Mouse (Mus musculus): ENCODE measurements around the gene Lsamp.

Gene Lsamp

DNA sequence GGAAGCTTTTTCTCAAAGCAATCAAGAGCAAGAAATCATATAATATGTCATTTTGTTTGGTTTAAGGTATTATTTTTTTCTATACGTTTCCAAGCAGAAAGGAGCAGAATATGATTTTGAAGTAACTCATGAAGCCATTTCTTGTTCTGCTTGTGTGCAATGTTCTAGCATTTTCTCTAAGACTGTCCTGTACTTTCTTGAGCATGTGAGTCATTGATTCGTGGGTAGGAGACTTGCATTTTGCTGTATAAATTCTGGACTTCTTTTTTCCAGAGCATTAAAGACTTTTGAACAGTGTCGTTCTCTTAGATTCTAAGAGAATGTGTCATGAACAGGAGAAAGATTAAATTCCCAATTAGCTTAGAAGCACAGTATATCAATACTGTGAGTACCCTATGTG, 1118.6 kb downstream of the Lsamp start:
- in situ Hi-C loops (cut with MboI; ENCODE audit: unreplicated experiment in 2 of 2): no loop called here

DNA sequence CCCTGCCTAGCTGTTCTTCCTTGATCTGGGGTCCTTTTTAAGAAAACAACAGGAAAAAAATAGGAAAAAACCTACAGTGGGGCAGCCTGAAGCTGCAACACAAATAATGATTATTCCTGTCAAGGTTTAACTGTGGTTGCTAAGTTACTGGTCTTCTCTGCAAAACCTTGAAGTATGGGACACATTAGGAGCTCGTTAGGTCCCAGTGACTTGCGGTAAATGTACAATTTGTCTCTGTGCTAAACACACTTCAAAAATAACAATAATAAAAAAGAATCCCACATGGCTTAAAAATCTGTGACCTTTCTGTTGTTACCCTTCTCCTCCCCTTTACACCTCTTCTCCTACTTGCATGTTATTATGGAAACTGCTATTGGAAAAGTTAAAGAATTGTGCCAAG, 1140.2 kb downstream of the Lsamp start:
- in situ Hi-C loops (cut with MboI; ENCODE audit: unreplicated experiment in 2 of 2): loop anchor here in 1 of 2 experiments (10.0 kb wide), 2 partner anchors 150 to 390 kb away; no protein-coding TSS in a partner anchor

DNA sequence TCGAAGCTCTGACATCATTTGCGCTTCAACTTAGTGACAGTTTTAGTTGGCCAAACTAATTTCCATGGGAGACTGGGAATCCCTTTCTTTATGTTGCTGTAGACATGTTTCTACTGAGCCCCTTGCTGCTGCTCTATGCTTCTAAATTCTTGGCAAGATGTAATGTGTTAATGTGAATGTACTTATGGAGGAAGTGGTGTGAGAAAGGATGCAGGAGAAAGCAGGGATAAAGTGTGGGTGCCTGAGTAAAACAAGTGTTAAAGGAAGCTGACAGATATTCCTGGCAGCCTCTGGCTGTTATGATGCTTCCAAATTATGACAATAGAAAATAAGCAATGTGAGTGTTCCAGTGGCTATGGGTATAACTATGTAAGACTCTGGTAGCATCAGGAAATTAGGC, 1140.9 kb downstream of the Lsamp start:
- in situ Hi-C loops (cut with MboI; ENCODE audit: unreplicated experiment in 2 of 2): loop anchor here in 1 of 2 experiments (5.0 to 25.0 kb wide), 5 partner anchors 150 to 1813 kb away; no protein-coding TSS in a partner anchor

DNA sequence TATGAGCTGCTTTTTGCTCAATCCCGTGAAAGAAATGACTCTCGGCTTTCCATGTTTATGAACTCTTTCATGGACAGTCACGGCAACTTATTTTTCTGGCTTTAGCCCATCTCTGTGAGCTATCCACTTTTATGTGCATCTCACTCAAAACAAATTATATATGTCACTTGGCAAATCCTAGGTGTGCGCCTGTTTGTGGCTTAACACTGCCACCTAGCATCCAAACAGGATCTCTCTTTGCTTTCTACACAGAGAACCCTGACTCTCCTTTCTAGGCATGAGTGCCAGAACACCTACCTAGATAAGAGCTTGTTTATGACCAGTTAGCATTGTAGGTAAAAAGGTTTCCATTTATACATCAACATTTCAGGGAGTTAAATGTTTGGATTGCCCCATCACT, 1146.9 kb downstream of the Lsamp start:
- in situ Hi-C loops (cut with MboI; ENCODE audit: unreplicated experiment in 2 of 2): loop anchor here in 1 of 2 experiments (5.0 to 25.0 kb wide), 2 partner anchors 859 to 1819 kb away; no protein-coding TSS in a partner anchor

DNA sequence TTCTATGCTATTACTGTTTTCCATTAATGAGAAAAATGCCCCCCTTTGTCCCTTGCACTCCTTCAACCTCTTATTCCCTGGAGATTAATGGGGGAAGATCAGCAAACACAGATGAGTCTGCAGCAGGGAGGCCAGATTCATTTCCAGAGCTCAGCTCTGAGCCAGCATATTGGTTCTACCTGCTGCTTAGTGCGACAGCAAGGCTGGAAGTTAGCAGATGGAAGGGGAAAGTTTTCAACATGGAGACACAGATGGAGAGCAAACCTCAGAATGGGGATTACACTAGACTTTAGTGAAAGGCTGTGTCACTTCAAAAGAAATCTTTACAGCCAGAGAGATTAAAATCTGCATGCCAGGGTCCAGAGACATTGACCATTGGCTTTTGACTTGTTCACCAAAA, 1188.7 kb downstream of the Lsamp start:
- in situ Hi-C loops (cut with MboI; ENCODE audit: unreplicated experiment in 2 of 2): loop anchor here in 1 of 2 experiments (5.0 kb wide), 1 partner anchor 49 kb away; no protein-coding TSS in a partner anchor

DNA sequence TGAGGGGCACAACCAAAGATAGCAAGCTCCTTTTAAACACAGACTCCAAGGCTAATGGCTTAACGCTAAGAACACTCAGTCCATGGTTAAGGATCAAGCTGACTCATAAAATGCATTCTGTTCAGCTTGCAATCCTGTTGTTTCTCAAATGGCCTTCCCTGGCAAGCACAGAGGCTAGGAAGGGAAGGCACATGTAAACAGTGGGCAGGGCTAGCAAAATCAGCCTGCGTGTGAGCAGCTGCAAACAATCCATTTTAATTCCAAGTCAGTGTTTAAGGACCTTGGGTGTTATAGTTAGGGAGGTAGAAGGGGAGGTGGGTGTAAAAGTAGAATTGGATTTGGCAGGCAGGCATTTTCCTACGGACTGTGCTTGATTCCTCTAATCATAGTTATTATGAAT, 1195.4 kb downstream of the Lsamp start:
- in situ Hi-C loops (cut with MboI; ENCODE audit: unreplicated experiment in 2 of 2): no loop called here

DNA sequence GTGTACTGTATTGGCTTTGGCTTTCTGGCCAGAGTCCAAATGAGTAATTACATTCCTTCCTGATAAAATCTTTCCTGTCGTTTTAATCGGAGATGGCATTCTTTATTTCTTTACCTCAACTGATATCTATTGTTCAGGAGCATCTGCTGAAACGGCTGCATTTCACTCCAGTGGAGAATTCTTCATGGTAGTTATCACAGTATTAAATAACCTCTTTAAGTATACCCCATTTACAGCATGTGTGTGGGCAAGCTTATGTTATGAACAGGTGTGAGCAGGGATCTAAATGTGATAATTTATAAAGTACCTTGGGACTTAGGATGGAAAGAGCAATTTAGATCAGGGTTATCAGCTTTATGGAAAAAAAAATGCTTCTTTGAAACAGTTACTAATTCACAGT, 1196.7 kb downstream of the Lsamp start:
- in situ Hi-C loops (cut with MboI; ENCODE audit: unreplicated experiment in 2 of 2): no loop called here

DNA sequence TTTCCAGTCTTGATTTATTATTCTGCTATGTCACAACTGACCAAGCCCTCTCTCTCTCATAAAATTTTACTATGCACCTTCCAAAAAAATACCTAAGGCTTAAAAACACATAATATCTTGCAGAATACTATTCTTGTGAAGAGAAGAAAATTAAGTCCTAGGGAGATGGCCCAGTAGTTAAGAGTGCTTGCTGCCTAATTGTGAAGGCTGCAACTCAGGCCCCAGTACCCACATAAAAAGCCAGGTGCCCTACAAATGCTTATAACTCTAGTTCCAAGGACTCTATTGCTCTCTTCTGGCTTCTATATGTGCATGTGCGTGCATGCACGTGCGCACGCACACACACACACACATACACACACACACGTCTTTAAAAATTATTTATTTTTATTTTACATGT, 1225.9 kb downstream of the Lsamp start:
- in situ Hi-C loops (cut with MboI; ENCODE audit: unreplicated experiment in 2 of 2): no loop called here

DNA sequence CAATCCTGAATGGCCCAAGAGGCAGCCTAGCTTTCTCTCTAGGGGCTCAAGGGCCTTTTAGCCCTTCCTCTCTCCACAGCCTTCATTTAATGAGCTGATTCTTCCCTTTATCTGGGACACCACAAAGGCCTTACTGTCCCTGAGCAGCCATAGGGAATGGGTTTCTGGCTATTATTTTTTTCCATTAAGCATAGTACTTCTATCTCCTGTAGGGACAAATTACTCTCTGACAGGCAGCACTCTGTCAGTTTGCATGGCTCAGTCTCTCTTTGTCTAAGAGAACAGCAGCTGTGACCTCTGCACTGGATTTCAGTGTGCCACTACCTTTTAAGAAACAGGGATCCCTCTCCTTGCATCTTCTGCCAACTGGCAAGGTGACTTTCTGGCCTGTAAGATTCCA, 1251.7 kb downstream of the Lsamp start:
- in situ Hi-C loops (cut with MboI; ENCODE audit: unreplicated experiment in 2 of 2): loop anchor here (25.0 kb wide), 2 partner anchors 499 to 1924 kb away; no protein-coding TSS in a partner anchor

DNA sequence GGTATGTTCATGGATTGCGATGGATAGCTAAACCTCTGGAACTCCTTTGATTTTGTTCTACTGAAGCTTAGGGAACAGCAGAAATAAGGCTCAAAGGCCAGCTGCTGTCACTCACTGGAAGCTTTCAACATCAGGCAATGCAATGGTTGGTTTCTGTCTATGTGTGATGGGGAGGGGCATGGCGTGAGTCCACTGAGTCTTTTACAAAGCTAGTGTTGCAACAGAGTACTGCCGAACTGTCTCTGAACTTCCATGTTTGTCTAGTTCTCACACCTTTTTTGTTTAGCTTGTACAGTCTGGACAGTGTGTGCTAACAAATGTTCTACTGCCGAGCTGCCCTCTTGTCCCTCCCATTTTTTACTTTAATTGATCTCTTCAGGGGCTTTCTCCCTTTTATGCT, 1258.7 kb downstream of the Lsamp start:
- in situ Hi-C loops (cut with MboI; ENCODE audit: unreplicated experiment in 2 of 2): loop anchor here (5.0 to 25.0 kb wide), 4 partner anchors 506 to 1931 kb away; no protein-coding TSS in a partner anchor

DNA sequence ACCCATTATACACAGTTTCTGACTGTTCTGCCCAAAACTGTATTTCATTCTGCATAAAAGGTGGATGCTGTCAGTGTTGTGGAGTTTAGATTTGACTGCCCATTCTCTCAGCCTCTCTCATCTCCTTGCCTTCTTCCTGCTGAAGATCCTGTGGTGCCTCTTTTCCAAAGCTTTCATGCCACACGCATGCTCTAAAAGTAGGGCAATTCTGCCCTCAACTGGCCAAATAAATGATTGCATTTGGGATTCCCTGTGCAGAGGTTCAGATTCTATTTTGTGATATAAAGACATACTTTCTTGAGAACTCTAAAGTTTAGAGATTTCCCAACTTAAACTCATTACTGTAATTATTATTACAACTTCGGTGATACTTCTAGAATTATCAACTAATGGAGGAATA, 1260.5 kb downstream of the Lsamp start:
- in situ Hi-C loops (cut with MboI; ENCODE audit: unreplicated experiment in 2 of 2): loop anchor here (5.0 to 25.0 kb wide), 5 partner anchors 507 to 1932 kb away; no protein-coding TSS in a partner anchor

DNA sequence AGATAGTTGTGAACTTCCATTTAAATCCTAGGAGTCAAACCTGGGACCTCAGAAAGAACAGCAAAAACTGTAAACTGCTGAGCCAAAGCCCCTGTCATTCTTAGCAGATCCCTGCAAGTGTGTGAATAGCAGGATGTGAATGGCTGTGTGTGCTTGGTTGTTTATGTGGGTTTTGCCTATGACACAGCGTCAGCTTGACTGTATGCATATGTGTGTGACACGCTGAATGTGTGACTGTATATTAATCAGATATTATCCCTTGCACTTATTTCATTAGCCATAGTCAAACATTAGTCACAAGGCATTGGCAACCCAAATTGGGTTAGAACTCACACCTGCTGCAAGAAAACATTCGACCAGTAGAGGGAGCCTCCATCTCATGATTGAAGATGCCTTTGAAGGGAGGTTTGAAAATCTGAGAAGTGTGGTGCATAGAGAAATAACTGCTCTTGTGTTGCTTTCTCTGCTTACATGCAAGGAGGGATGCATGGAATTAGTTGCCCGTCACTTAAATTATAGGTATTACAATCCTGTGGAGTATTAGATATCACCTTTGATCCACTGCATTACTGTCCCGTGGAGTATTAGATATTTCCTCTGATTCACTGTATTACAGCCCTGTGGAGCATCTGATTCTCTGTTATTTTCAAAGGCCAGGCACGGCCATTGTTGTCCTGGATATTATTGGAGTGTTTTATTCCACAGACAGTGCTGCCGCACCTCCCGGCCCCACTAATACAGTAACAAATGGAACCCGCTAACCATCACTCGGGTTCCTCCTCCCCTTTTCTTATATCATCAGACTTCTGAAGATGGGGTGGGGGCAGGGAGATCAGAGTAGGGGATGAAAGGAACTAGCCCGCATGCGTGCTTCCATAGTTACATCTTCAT, 1274.2 kb downstream of the Lsamp start:
- in situ Hi-C loops (cut with MboI; ENCODE audit: unreplicated experiment in 2 of 2): loop anchor here (10.0 to 25.0 kb wide), 2 partner anchors 579 to 794 kb away; no protein-coding TSS in a partner anchor

DNA sequence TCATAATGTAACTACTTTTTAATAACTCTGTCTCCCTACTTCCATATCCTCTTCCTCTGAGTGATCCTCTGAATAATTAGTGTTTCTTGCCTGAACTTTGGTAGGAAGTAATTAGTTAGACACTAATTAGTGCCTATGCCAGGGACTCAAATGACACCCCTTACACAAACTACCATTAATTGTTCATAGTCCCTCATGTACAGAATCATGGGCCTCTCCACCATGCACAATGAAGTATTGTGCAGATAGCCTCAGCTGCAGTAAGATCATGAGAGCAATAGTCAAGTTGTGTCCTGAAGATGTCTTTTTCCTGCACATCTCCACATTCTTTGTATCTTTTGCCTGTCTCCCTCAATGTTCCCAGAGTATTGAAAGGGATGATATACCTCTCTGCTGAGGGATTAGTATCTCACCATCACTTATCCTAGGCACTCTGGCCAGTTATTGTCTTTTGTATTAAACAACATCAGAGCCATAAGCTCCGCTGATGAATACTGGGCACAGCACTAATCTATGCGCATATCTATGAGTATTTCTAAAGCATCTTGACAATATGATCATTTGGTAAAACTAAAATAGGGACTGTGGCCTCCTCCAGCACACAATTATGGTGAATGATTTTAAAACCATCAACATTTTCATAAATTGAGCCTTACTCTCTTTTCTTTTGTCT, 1292.0 kb downstream of the Lsamp start:
- in situ Hi-C loops (cut with MboI; ENCODE audit: unreplicated experiment in 2 of 2): no loop called here

DNA sequence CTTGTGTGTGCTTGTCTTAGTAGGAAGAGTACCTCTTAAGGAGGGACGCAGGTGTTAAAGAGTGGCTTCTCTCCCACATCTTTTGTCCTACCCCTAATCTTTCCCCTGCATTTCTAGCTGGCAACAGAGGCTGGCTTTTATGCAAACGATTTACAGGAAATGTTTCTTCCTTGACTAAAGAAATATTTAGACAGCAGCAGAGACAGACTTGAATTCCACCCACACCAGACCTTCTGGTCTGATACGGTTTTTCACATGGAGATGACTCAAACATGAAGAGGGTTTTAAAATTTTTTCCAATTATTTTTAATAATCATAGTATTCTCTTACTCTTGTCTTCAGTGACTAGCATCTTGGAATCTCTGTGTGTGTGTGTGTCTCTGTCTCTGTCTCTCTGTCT, 1333.8 kb downstream of the Lsamp start:
- in situ Hi-C loops (cut with MboI; ENCODE audit: unreplicated experiment in 2 of 2): no loop called here

DNA sequence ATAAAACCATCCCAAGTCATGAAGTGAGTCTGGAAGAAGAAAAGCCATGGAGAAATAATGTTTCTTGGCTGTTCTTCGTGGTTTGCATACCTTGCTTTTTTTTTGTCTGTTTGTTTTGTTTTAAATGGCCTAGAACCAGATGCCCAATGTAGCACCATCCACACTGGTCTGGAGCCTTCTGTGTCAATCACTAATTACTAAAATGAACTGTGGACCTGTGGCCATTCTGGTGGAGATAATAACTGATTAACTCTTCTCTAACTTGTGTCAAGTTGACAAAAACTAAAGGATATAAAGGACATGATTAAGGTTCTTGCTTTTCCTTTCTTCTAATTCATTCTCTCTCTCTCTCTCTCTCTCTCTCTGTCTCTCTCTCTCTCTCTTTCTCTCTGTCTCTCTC, 1359.3 kb downstream of the Lsamp start:
- in situ Hi-C loops (cut with MboI; ENCODE audit: unreplicated experiment in 2 of 2): no loop called here

DNA sequence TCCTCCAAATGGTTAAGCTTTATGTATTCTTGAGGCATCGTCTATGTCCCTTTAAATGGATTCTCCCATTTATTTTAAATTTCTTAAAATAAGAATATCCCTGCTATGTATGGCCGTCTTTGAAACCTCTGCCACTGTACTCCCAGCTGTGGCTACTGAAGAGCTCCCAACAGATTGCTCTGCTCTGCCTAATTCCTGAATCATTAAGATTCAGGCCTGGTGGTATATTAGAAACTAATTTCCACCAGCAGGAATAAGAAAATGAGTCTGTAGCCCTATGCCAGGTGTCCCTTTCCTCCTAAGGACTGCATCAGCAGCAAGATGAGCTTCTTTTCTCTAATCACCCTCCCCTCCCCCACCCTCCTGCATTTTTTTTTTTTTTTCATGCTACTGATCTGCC, 1381.0 kb downstream of the Lsamp start:
- in situ Hi-C loops (cut with MboI; ENCODE audit: unreplicated experiment in 2 of 2): no loop called here

DNA sequence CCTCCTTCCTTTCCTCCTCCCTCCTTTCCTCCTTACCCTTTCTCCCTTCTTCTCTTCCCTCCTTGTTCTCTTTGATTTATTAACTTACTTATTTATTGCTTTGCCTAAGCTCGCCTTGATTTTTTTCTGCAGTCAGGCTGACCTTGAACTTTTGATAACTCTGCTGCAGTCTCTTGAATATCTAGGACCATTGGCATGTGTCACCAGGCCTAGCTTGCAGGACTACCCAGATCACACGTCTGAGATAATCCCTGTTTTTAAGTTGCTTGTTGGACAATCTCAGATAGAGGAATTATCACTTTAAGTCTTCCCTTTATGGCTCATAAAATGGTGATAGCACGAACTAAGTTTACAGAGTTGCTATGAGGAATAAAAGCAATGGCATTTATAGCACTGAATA, 1399.5 kb downstream of the Lsamp start:
- in situ Hi-C loops (cut with MboI; ENCODE audit: unreplicated experiment in 2 of 2): no loop called here

DNA sequence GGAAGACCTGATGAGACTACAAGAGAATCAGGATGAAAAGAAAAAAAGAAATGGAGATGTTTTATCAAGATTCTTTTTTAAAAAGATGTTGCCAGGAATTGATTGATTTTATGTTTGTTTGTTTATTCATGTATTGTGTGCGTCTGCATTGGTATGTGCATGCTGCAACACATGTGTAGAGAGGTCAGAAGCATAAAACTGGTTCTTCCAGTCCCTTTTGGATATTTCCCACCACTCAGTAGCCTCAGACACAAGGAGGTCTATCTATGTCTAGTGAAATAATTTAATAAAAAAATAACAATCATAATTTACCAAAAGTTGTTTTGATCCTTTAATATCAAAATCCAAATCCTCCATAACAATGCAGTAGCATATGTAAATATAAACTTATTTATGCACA, 1400.1 kb downstream of the Lsamp start:
- in situ Hi-C loops (cut with MboI; ENCODE audit: unreplicated experiment in 2 of 2): no loop called here

DNA sequence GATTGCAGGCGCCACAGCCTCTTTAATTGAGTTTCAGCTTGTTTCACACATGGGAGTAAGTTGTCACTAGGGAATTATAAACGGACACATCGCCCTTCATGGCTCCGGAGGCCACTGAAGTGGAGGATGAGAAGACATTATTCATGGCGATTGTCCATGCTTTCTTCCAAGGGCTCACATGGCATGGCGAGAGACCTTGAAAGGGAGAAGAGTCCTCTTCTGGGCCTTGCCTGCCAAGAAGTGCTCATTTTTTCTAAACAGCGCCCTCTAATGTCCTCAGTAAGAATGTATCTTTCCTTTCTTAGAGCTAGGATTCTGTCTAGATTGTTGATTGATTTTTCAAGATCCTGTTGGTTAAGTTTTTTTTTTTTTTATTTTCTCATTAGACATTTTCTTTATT, 1424.7 kb downstream of the Lsamp start:
- in situ Hi-C loops (cut with MboI; ENCODE audit: unreplicated experiment in 2 of 2): no loop called here

DNA sequence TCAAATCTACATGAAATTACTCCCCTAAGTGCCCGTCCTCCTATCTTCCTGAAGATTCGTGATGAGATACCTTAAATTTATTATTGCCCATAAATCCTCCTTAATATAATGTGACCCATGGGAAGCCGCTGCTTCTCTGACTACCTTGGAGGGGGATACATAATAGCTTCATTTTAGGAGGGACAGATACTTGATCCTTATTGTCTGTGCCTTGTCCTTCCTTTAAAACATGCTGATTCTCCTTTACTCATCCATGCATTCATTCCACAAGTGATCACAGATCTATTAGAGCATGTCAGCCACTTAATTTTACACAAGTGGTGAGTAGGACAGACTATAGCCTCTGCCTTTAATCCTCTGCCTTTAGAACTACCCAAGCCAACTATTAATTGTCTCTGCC, 1426.5 kb downstream of the Lsamp start:
- in situ Hi-C loops (cut with MboI; ENCODE audit: unreplicated experiment in 2 of 2): no loop called here

DNA sequence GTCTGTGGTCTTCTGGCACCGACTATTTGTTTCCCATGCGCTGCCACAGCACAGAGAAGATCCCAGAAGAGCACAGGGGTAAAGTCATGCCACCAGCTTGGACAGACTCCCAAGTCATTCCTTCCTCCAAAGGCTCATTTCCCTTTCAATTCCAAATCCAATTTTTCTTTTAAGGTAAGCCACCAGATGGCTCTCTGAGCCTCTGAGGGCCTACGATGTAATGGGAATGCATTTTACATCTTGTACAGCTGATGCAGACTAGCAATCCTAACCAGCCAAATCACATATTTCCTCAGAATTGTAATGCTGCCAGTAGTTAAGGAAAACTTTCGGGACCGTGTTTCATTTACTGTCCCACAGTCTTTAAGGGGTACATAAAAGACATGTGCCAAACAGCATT, 1433.2 kb downstream of the Lsamp start:
- in situ Hi-C loops (cut with MboI; ENCODE audit: unreplicated experiment in 2 of 2): no loop called here

Measured in v-Abl transformed pro-B cells (cell line).